Mouse (Mus musculus) adrenal gland, adult 2 months (tissue): ENCODE results near the gene Syt13. TPM values are rescaled to one million over a fixed set of nuclear protein-coding genes. Genes with fewer than 3 reads are reported as not detected.

Source experiments
- DNase-seq: peaks from one replicate; pipeline ENCODE4 v3.0.0; 2021
- long read RNA-seq: library from polyadenylated mRNA; stranded (forward); transcript quantifications from one replicate; pipeline ENCODE4 v2.0.0, GENCODE M21; 2021
- polyA plus RNA-seq: library from polyadenylated mRNA; depleted of rRNA; stranded (reverse); fragments of >200 nt; gene quantifications from 2 replicates; pipeline ENCODE4 v1.2.3, GENCODE M21; 2012; rRNA removed
- total RNA-seq, 2 experiments: library from RNA; stranded (reverse); gene quantifications; 2 replicates each; pipeline ENCODE4 v1.2.3; 2021

Syt13 gene
- total RNA-seq (1 to 10 TPM in 1 of 2 experiments, under 1 TPM in 1; 0.89 to 1.6 TPM), polyA plus RNA-seq (0.15 and 0.30 TPM in 2 replicates)
- long read RNA-seq, partial matches to known transcripts = 0 of 2 reads
- long read RNA-seq, other reads (novel, unspliced or antisense) = 0 of 2 reads

- DNase-seq = peak; percentile 68
These were observed at the start of gene Syt13 for GRCm38 (mm10) chr2:92914933-92915553. Syt13 (plus strand) TSS chr2:92915098.

DNA sequence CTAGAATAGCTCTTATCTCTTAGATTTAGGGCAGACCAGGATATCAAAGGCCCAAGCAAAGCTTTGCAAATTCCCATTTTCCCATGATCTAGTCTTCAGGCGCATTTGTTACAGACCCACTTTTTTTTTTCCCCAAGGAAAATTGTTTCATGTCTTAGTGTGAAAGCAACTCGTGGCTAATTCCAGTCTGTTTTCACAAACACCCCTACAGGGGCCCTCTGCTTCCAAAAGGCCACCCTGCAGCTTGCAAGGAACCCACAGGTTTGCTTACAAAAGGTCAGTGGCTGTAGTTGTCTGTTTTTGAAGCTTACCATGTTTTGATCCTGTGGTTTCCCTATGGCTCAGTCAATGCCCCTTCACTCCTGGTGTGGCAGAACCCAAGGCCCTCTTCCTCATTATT lies 48.3 kb upstream of the Syt13 start:
- DNase-seq = no peak

DNA sequence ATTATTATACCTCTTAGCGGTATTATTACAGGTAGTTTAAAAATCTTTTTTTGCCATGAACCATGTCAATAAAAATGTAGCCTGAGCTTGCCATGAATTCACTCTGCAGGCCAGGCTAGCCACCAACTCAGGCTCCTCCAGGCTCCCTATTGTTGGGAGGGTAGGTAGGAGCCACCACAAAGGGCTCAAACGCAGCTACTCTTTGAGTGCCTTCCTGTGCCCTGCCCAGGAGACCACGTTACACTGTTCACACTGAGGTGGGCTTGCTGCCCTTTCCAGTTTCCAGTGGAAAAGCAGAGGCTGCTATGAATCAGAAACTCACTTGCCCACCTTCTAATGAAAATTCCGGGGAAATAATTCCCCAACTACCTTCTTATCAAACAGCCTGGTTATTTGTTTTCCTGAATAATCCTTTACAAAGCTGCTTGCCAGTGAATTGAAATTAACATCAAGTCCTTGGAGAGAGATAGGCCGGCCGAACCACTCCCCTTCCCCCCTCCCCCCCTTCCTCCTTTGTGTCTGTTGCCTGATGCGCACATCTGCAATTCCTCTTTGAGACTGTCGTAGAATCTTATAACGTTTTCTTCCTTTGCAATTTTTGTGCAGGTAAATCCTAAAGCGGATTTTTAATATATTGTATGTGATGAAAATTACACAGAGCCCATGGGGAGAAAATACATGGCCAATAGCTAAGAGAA lies 44.6 kb upstream of the Syt13 start:
- no peak for DNase-seq

- DNase-seq = no peak
These were observed 43.7 kb upstream of the Syt13 start for GRCm38 (mm10) chr2:92871093-92871686.

DNA sequence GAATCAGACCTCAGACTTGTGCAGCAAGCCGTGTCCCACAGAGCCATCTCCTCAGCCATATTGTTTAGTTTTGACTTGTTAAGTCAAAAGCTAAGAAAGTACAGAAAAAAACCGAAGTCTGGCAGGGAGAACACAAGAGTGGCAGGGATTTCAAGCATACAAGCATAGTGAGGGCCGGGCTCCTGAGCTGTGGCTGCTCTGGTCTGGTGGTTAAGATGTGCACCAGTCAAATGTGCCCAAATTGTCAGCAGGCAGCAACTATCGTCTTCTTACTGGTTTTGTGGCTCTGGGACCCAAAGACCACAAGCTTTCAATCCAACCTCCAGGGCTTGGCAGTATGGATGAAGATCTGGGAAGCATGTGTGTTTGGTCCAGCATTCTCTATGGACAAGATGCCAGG lies 42.2 kb upstream of the Syt13 start:
- DNase-seq = no peak

DNA sequence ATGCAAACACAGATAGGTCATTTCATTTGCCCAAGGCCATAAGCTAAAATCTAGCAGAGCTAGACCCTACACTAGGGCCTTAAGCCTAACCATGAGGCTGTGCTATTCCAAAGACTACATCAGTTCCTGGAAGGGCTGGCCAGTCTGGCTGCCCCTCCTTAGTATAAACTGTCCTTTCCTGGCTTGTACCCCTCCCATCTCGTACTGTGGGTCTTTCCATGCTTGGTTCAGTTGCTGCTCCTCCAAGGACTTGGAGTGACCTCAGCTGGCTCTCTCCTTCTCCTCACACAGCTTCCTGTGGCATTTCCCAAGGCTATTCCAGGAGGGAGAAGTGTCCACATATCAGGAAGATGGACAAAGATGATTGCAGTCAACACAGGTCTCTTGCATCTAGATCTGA lies 40.3 kb upstream of the Syt13 start:
- DNase-seq = no peak

DNA sequence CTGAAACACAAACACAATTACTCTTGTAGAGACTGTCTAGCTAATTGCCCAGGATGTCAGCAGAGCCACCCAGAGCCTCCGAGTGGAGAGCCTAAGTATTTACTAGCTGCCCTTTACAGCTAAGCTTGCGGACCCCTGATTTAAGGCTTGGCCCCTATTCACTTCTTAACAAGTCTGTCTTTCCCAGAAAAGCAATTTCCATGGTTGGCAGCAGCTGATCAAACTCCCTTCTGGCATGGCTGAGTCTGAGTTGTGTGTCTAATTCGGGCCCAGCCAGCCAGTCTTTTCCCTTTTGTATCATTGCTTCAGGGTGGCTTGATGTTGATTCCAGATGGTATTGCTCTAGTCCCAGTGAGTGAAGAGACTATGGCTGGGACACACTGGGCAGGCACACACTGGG lies 37.4 kb upstream of the Syt13 start:
- DNase-seq = no peak

- peak; percentile 59 for DNase-seq
These were observed 31.6 kb upstream of the Syt13 start for GRCm38 (mm10) chr2:92883039-92883911.

- DNase-seq = peak; percentile 48
These were observed 31.0 kb upstream of the Syt13 start for GRCm38 (mm10) chr2:92883912-92884243.

GRCm38 (mm10) chr2:92884976-92885375 lies 29.9 kb upstream of the Syt13 start:
- DNase-seq = no peak

- DNase-seq = peak; percentile 42
These were observed 28.0 kb upstream of the Syt13 start for GRCm38 (mm10) chr2:92886862-92887261.

DNA sequence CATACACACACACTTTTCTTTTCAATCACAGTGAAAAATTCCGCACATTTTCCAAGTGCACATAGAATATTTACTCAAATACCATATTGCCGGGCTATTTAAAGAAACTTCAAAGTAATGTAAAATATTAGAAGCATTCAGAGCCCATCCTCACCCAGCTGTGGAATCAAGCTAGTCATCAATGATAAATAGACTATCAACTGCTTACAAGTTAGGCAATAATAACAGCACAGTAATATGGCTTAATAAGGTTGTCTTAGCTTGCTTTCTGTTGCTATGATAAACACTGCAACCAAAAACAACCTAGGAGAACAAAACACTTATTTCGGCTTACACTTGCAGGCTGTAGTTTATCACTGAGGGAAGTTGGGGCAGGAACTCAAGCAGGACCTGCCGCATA lies 22.4 kb upstream of the Syt13 start:
- no peak for DNase-seq

DNA sequence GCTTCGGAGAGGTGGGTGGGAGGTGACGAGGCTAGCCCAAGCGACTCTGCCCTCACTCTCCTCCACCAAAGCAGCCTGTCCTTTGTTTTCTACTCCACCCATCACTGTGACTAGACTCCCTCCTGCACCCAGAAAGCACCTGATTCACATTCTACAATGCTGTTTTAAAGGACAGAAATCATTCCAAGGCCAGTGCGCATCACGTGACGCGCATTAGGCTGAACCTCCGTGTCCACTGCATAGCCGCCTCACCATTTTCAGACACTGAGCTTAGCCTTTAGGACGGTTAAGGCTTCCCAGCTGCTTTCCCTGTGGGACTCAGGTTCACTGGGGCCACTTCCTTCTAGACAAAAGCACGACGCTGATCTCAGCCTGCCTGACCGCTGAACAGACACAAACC lies 11.2 kb upstream of the Syt13 start:
- DNase-seq = no peak

- DNase-seq = peak; percentile 35
These were observed 10.5 kb upstream of the Syt13 start for GRCm38 (mm10) chr2:92904307-92904859.

DNA sequence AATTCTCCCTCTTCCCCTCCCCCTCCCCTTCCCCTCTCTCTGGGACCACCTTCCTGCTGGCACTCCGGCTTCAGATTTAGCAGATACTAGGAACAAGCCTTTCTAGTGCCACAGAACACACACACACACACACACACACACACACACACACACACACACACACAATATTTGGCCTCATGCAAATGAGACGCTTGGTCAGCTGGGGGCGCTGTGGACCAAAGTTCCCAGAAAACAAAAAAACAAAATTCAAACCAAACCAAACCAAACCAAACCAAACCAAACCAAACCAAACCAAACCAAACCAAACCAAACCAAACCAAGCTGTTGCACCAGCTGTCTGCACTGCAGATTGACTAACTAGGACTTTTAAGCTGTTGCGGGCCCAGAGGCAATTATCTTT lies 4.5 kb upstream of the Syt13 start:
- DNase-seq = peak; percentile 22

DNA sequence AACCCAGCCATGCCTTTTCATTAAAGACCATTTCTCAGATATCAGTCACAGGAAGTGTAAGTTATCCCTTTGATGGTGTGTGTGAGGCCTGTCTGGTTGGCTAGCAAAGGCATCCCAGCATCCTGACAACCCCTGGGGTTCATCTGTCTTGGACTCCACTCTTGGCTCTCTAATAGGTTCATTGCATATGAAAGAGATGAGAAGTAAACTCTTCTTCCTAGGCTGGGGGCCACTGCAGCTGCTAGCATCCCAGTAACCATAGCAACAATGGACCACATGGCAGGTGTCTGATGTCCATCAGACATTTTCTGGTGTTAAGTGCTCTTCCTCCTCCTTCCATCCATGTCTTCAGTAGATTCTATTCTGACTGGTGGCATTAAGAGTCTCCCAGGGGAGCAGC lies 2.6 kb upstream of the Syt13 start:
- DNase-seq = no peak

GRCm38 (mm10) chr2:92913295-92913694 lies 1.6 kb upstream of the Syt13 start:
- no peak for DNase-seq

- DNase-seq = no peak
These were observed 1.0 kb downstream of the Syt13 start for GRCm38 (mm10) chr2:92915659-92916631.

DNA sequence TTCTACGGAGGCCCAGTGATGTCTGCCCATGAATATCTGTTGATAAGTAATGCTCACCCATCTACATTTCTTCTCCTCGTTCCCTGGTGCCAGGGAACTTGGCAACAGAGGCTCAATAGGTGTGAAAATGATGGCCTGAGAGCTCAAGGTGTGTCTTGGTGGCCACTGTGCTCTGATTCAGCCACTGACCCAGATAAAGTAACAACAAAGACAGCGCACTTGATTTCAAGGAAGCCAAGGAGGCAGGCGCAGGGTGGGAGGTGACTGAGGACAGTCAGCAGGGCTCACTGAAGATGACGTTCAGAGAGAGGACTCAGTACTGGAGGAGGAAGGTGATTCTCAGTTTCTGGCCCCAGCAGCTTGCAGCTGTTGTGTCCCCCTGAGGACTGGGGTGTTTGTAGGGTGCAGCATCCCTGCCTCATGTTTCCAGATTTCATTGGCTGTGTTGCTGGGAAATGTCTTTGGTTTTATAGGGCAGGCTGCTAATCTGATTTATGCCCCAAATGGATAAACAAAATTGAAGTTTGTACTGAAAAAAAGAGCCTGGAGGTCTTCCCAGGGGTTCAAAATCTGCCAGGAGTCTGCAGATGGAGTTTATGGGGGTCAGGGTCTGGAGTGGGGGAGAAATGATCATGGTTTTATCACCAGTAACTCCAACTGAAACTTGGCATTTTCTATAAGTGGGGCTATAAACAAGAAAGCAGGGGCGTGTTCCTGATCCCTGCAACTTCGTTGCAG lies 2.7 kb downstream of the Syt13 start:
- no peak for DNase-seq

GRCm38 (mm10) chr2:92920709-92921108 lies 5.8 kb downstream of the Syt13 start:
- DNase-seq = no peak
